Mouse (Mus musculus) mature B cell (primary cell): ENCODE data around the gene Mrgpra2b.
"Not testable (repeated sequence)": the region's sequence is repeated elsewhere in the genome, so short reads cannot be mapped to it uniquely, and the experiment has no call there.

Experiments
- in situ Hi-C: fragments of 300-500 bp; cut with MboI; formaldehyde crosslinking; loops from 2 replicates; pipeline ENCODE4 v1.14.3; 2019

Mrgpra2b gene

DNA sequence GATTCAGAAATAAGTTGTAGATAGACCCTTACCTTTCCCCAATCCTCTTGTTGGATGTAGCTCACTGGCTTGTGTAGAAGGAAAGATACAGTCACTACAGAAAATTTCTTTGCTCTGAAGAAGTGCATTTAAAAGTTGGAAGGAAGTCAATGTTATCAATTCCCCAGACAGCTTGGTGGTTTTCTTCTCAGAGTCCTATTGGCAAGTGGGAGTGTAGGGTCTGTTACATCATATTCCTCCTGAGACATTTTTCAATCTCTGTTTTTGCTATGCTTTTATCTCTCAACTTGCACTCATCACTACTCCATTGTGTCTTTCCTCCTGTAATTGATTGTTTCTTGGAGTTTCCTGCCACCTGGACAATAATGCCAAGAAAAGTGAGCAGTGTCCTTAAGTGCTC is at the start of gene Mrgpra2b:
Gene Mrgpra2b, minus strand, starts transcription at position 101 of the 400 bp plus-strand sequence.
- in situ Hi-C loops, result loop anchor here (25.0 kb wide), 1 partner anchor 284 kb away; no protein-coding TSS in a partner anchor

DNA sequence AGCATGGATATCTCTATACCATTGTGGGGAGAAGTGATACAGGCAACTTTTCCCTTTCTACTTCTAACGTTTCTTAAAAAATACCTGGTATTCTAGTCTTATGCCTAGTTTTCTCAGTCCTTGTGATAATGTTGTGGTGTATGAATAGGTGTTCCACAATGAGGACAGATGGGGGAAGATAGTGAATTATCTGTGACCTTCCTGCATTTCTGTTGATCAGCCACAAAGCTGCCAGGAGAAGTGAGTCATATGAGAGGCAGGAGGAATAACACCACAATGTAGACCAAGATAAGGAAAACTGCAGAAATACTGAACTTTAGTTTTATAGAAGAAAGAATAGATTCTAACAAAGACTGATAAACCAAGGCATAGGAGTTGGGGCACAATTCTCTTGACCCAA is 12.3 kb downstream of the Mrgpra2b start:
- in situ Hi-C loops, result no loop called here

DNA sequence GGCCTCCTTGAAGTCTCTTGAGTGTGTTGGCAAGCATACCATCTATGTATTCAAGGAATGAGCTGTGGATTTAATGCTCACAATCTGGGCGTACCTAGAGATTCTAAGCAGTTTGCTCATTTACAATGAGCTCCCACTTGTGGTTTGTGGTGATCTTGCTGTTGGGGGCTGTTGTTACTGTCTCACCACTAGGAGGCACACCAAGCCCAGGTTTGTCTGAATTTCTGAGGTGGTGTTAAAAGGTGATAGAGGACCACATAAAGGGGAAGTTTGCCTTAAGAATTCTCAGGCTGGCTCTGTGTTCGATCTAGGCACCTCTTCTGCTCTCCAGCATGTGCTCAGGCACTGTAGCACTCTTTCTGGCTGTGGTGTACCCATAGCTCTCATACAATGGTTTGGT is 13.6 kb downstream of the Mrgpra2b start:
- in situ Hi-C loops, result no loop called here

DNA sequence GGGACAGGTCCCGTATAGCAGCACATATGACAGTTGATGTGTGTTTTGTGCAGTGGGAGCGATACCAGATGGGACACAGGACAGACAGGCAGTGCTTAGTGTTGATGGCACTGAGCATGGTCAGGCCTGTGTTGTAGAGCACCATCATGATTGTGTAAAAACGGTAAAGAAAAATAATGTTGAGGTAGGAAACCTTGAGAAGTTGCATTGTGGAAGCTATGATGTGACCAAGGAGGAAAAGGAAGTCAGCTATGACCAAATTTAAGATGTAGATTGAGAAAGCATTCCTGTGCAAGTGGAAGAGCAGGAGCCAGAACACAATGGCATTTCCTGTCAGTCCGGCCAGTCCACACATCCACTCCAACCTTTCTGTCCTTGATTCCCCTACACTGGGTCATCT is 25.7 kb downstream of the Mrgpra2b start:
- in situ Hi-C loops, result no loop called here

- in situ Hi-C loops, result not testable (repeated sequence)
Measured at GRCm38 (mm10) chr7:47491266-47491665, 37.4 kb downstream of the Mrgpra2b start.

DNA sequence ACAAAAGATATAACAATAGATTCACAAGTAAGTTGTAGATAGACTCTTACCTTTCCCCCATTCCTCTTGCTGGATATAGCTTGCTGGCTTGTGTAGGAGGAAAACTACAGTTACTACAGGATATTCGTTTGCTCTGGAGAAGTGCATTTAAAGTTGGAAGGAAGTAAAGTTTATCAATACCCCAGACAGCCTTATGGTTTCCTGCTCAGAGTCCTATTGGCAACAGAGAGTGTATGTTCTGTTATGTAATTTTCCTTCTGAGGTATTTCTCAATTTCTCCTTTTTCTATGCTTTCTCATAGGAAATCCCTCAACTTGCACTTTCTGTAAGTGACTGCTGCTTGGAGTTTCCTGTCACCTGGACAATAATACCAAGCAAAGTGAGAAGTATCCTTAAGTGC is 39.2 kb downstream of the Mrgpra2b start:
- in situ Hi-C loops, result not testable (repeated sequence)

- in situ Hi-C loops, result not testable (repeated sequence)
Measured at GRCm38 (mm10) chr7:47483181-47483580, 45.5 kb downstream of the Mrgpra2b start.

GRCm38 (mm10) chr7:47473904-47474303 is 54.8 kb downstream of the Mrgpra2b start:
- in situ Hi-C loops, result not testable (repeated sequence)

- in situ Hi-C loops, result not testable (repeated sequence)
Measured at GRCm38 (mm10) chr7:47465278-47465981, 63.2 kb downstream of the Mrgpra2b start.

GRCm38 (mm10) chr7:47452015-47452414 is 76.6 kb downstream of the Mrgpra2b start, which contains the start of gene Mrgpra2a:
TSS of gene Mrgpra2a (minus strand) at chr7:47452139.
- in situ Hi-C loops, result not testable (repeated sequence)

DNA sequence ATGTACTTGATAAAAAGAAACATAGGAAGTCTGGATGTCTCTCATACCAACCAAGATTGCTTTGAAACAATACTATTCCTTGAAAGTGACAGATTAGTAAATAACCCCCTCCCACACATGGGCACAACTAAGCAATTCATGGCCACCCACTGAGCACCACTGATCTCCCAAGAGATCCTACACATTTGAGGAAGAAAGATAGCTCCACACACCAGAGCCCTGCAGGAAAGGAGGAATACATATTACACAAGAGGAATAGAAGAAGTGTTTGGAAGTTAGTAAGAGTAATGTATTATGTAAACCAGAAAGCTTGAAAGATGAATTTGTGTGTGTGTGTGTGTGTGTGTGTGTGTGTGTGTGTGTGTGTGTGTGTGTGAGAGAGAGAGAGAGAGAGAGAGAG is 82.9 kb downstream of the Mrgpra2b start:
- in situ Hi-C loops, result not testable (repeated sequence)

DNA sequence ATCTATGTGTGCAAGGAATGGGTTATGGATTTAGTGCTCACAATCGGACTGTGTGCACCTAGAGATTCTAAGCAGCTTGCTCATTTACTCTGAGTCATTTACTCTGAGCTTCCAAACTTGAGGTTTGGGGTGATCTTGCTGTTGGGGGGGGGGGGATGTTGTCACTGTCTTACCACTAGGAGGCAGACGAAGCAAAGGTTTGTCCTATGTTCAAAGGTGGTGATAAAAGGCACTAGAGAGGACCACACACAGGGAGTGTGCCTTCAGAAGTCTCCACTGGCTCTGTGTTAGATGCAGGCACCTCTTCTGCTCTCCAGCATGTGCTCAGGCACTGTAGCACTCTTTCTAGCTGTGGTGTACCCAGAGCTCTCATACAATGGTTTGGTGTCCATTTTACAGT is 92.2 kb downstream of the Mrgpra2b start:
- in situ Hi-C loops, result not testable (repeated sequence)

- in situ Hi-C loops, result not testable (repeated sequence)
Measured at GRCm38 (mm10) chr7:47427815-47428508, 100.7 kb downstream of the Mrgpra2b start.
